Mouse (Mus musculus) liver, embryonic 15.5 days (tissue): ENCODE data around the gene Nat8l. TPM values are rescaled to one million over a fixed set of nuclear protein-coding genes. Genes with fewer than 3 reads are reported as not detected.

ENCODE experiments used
- ATAC-seq: fragments of 200-750 bp; cut with Nextera tagmentation; 2 replicates; pipeline ENCODE4 v1.8.0; 2017; ENCODE audit warnings: moderate number of reproducible peaks, mild to moderate bottlenecking, moderate library complexity; ENCODE audit not compliant: insufficient read depth
- H3K27ac ChIP-seq: fragments of 300-500 bp; sonication (generic); replicated peaks from 2 replicates; pipeline ENCODE4 v1.5.1; 2015; ENCODE audit warnings: mild to moderate bottlenecking, inconsistent platforms
- H3K27me3 ChIP-seq: fragments of 300-500 bp; sonication (generic); 2 replicates; pipeline ENCODE4 v1.6.1; 2015; ENCODE audit warnings: mild to moderate bottlenecking, inconsistent platforms
- H3K36me3 ChIP-seq: fragments of 300-500 bp; sonication (generic); replicated peaks from 2 replicates; pipeline ENCODE4 v1.6.1; 2015; ENCODE audit warnings: moderate library complexity, mild to moderate bottlenecking, inconsistent platforms
- H3K4me1 ChIP-seq: fragments of 300-500 bp; sonication (generic); replicated peaks from 2 replicates; pipeline ENCODE4 v1.6.1; 2015; ENCODE audit warnings: inconsistent platforms
- H3K4me2 ChIP-seq: fragments of 300-500 bp; sonication (generic); 2 replicates; pipeline ENCODE4 v1.6.1; 2015; ENCODE audit warnings: moderate library complexity, mild to moderate bottlenecking, inconsistent platforms
- H3K4me3 ChIP-seq: fragments of 300-500 bp; sonication (generic); replicated peaks from 2 replicates; pipeline ENCODE4 v1.5.1; 2015; ENCODE audit warnings: mild to moderate bottlenecking, inconsistent platforms
- H3K9ac ChIP-seq: fragments of 300-500 bp; sonication (generic); 2 replicates; pipeline ENCODE4 v1.6.1; 2015; ENCODE audit warnings: moderate library complexity, mild to moderate bottlenecking, inconsistent platforms
- H3K9me3 ChIP-seq: fragments of 300-500 bp; sonication (generic); replicated peaks from 2 replicates; pipeline ENCODE4 v1.6.1; 2016; ENCODE audit warnings: inconsistent platforms
- WGBS: fragments of 180-500 bp; shearing (Covaris S2); methylation state at CpG from one replicate; pipeline ENCODE4 v1.1.7; 2015; ENCODE audit warnings: mixed read lengths; ENCODE audit not compliant: insufficient replicate concordance; 5-methylcytosine and 5-hydroxymethylcytosine counted together
- polyA plus RNA-seq: library from polyadenylated mRNA; unstranded; fragments of >200 nt; fragmentation: Nextera tagmentation; extraction: Ambion mirVana; gene quantifications from 2 replicates; pipeline ENCODE4 v1.2.1, GENCODE M21; 2015

Nat8l gene
- polyA plus RNA-seq, 1 experiment from 2014 or later: 0.09 TPM

DNA sequence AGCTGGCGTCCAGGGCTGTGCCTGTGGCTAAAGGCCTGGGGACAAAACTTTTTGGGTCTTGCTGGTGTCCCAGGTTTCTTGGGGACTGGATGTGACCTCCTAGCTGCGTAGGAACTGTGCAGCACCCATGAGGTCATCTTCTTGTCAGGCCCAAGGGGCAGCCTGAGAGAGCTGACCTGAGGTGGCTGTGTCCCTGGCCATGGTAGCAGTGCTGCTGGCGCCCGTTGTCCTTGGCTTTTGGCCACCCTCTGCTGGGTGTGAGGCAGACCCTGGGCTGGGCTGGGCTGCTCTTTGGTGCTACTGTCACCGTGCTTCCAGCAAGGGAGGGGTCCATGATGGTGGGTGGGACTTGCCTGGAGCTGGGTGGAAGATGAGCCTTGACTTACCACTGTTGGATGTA lies 8.8 kb downstream of the Nat8l start:
- Histone ChIP-seq H3K4me2 (no peak overlapping the region), H3K27me3 (peaks cover 8% of the 10 kb centered on the region), H3K36me3 (no peaks in the 10 kb centered on the region), H3K9me3 (no peaks in the 10 kb centered on the region), H3K4me3 (no peak overlapping the region), H3K4me1 (no peaks in the 10 kb centered on the region), H3K9ac (no peak overlapping the region), H3K27ac (no peak overlapping the region)
- WGBS: 66% methylated on average over 5 of the region's 5 CpGs
- no peak for ATAC-seq

DNA sequence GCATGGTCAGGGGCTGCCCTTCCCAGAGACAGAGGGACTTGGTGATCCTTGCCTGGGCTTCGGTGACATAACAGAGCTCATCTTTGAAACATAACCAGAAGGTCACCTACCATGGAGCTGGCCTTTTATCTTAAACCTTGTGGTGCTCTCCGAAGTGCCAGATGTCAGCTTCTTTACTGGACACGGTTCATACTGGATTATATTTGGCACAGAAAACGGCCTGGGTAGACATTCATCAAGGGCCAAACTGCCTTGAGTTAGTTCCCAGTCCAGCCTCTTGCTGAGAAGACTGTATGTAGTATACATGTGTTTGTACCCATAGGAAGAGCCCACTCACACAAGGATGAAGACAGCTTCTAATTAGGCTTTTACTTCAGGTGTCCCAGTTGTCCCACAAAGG lies 11.0 kb downstream of the Nat8l start:
- Histone ChIP-seq H3K36me3 (no peaks in the 10 kb centered on the region), H3K4me3 (no peak overlapping the region), H3K27me3 (no peaks in the 10 kb centered on the region; the same call in 1 of the 2 replicates), H3K4me2 (no peak overlapping the region), H3K9me3 (no peaks in the 10 kb centered on the region), H3K4me1 (no peaks in the 10 kb centered on the region), H3K27ac (no peak overlapping the region), H3K9ac (no peak overlapping the region)
- ATAC-seq: no peak
- 56% methylated on average over 4 of the region's 4 CpGs for WGBS

DNA sequence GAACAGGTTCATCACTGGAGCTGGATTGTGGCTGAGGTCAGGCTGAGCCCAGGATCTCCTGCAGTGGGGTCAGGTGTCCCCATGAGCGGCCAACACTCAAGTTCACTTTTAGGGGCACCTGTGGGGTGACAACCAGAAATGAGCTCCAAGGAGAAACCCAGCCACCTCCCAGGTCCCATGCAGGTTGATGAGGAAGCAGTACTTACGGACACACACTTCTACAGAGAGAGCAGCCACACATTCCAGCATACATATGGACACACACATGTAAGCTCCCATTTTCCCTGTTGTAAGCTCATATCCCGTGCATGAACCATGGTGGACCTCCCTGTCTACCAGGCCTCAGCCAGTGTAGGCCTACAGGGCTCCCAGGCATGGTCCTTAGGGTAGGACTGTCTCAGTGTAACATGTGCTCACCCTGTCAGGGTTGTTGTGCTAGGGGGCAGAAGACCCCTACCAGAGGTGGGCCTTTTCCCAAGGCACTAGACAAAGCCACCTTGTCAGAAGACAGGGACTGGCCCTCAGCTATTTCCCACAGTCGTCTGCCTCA lies 11.7 kb downstream of the Nat8l start:
- Histone ChIP-seq H3K9me3 (no peaks in the 10 kb centered on the region), H3K27ac (no peak overlapping the region), H3K4me2 (no peak overlapping the region), H3K4me3 (no peak overlapping the region), H3K36me3 (no peaks in the 10 kb centered on the region), H3K4me1 (no peaks in the 10 kb centered on the region), H3K9ac (no peak overlapping the region), H3K27me3 (no peaks in the 10 kb centered on the region; the same call in 1 of the 2 replicates)
- WGBS: 52% methylated on average over 4 of the region's 4 CpGs
- no peak for ATAC-seq

DNA sequence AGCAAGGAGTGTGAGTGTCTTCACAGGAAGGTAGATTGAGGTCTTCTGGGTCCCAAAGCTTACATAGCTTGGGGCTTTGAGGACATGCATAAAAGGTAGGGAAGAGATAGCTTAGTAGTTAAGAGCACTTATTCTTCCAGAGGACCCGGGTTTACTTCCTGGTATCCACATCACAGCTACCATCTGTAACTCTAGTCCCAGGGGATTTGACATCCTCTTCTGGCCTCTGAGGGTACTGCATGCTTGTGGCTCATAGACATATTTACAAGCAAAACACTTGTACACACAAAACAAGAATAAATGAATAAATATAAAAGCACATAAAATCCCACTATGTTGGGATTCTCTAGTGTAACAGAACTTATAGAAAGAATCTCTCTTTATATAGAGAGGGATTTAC lies 18.9 kb downstream of the Nat8l start:
- 38% methylated on average over 1 of the region's 1 CpGs for WGBS
- Histone ChIP-seq H3K9ac (no peak overlapping the region), H3K4me1 (no peaks in the 10 kb centered on the region), H3K9me3 (no peaks in the 10 kb centered on the region), H3K4me2 (no peak overlapping the region), H3K4me3 (no peak overlapping the region), H3K27ac (no peak overlapping the region), H3K36me3 (no peaks in the 10 kb centered on the region), H3K27me3 (no peaks in the 10 kb centered on the region)
- no peak for ATAC-seq

DNA sequence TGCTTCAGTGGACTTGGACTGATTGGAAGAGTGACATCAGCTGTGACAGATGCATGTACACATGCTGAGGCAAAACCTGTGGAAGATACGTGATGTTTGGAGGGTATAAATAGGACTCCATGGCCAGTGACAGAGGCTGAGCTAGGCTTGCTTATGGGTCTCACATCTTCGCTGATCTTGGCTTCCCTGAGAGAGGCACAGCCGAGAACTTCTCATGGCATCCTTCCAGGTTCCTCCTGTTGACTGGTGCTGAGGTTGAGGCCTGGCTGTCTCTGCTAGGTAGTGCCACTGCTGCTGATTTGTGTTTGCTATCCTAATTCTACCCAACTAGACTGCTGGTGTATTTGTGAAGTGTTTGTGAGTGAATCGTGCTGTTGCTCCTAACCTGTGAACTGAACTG lies 23.2 kb downstream of the Nat8l start:
- no peak overlapping the region for H3K9ac ChIP-seq
- H3K27ac ChIP-seq: no peak overlapping the region
- H3K9me3 ChIP-seq: no peaks in the 10 kb centered on the region
- H3K27me3 ChIP-seq: no peaks in the 10 kb centered on the region
- no peak for ATAC-seq
- 59% methylated on average over 4 of the region's 4 CpGs for WGBS
- H3K4me1 ChIP-seq: no peaks in the 10 kb centered on the region
- no peaks in the 10 kb centered on the region for H3K36me3 ChIP-seq
- no peak overlapping the region for H3K4me2 ChIP-seq
- no peak overlapping the region for H3K4me3 ChIP-seq

DNA sequence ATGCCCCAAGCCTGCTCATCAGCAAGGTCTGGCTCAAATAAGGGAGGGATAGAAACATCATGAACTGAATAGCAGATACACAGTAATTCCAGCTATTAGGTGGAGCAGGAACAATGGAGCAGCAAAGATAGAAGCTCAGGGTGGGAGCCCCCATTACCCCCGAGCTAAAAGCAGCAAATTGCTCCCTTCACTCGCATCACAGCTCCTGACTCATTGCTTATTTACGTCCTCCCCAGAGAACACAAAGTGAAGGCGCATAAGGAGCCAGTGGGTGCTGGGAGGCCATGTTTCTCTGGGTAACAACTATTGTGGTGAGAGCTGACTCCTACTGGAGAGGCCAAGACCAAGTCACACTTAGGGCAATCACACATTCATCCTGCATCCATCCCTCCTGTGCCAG lies 34.3 kb downstream of the Nat8l start:
- Histone ChIP-seq H3K27ac (no peak overlapping the region), H3K27me3 (no peaks in the 10 kb centered on the region), H3K4me1 (no peaks in the 10 kb centered on the region), H3K4me3 (no peak overlapping the region), H3K9ac (no peak overlapping the region), H3K4me2 (no peak overlapping the region), H3K36me3 (no peaks in the 10 kb centered on the region), H3K9me3 (no peaks in the 10 kb centered on the region)
- ATAC-seq: no peak
- 42% methylated on average over 4 of the region's 4 CpGs for WGBS

DNA sequence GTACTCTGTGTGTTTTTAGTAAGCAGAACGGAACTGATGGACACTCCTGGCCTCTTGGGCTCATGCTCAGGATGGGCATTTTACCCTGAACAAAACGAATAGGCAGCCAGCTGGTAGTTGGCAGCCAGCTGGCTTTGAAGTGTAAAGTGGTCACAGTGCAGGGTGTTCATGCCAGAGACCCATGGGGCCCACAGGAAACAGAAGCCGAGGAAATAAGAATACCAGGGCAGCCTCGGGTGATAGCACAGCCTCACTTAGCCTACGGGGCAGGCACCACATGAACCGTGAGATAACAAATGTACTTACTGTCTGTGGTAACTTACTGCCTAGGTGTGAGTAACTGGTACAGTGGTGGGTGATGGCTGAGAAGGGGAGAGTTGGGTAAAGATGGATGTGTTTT lies 35.2 kb downstream of the Nat8l start:
- Histone ChIP-seq H3K27ac (no peak overlapping the region), H3K36me3 (no peaks in the 10 kb centered on the region), H3K4me3 (no peak overlapping the region), H3K9me3 (no peaks in the 10 kb centered on the region), H3K9ac (no peak overlapping the region), H3K27me3 (no peaks in the 10 kb centered on the region), H3K4me1 (no peaks in the 10 kb centered on the region), H3K4me2 (no peak overlapping the region)
- WGBS: 29% methylated on average over 6 of the region's 6 CpGs
- ATAC-seq: no peak

DNA sequence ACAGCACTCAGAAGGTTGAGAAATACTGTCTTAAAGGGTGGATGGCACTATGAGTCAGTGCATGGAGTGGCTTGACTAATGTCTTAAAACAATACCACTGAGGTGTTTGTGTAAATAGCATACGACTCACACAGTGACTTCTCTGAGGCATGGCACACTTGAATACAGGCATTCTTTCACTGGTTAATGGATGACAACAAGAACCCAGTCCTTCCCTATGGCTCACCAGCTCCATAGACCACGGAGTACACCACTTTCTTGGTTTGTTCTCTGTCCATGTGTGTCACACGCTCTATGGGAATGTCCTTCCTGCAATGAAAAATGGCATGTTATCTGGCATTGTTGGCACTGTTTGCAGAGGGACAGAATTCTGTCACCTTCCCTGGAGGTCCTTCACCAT lies 36.7 kb downstream of the Nat8l start:
- H3K27me3 ChIP-seq: no peaks in the 10 kb centered on the region
- no peaks in the 10 kb centered on the region for H3K9me3 ChIP-seq
- no peak overlapping the region for H3K4me3 ChIP-seq
- ATAC-seq: no peak
- no peak overlapping the region for H3K9ac ChIP-seq
- no peaks in the 10 kb centered on the region for H3K4me1 ChIP-seq
- WGBS: 46% methylated on average over 3 of the region's 3 CpGs
- no peaks in the 10 kb centered on the region for H3K36me3 ChIP-seq
- H3K27ac ChIP-seq: no peak overlapping the region
- H3K4me2 ChIP-seq: no peak overlapping the region

Other genes with a start within 250 kb of the Nat8l start
- 18.9 and 21.3 TPM in 2 replicates for gene Letm1, start 213.2 kb upstream of the Nat8l start, polyA plus RNA-seq
- gene Nsd2, start 175.3 kb upstream of the Nat8l start, polyA plus RNA-seq: 23.0 and 26.9 TPM in 2 replicates
- 24.7 and 26.1 TPM in 2 replicates for gene Nelfa, start 59.6 kb upstream of the Nat8l start, polyA plus RNA-seq
- gene Gm1673, start 12.6 kb upstream of the Nat8l start, polyA plus RNA-seq: 3.4 and 4.5 TPM in 2 replicates
- 0.40 and 0.41 TPM in 2 replicates for gene Poln, start 173.5 kb downstream of the Nat8l start, polyA plus RNA-seq
- gene Haus3, start 173.5 kb downstream of the Nat8l start, polyA plus RNA-seq: 20.3 and 22.1 TPM in 2 replicates
- 5.7 and 6.3 TPM in 2 replicates for gene Mxd4, start 191.7 kb downstream of the Nat8l start, polyA plus RNA-seq